Mouse (Mus musculus) heart, postnatal 25 days (tissue): ENCODE measurements at regions not wholly inside any gene's neighbourhood (a gene's known extent, or its start where the extent isn't known, plus 50 kb on each side); places are given as distances from the start of the nearest gene placed in this dataset.
"Not testable (repeated sequence)": the region's sequence is repeated elsewhere in the genome, so short reads cannot be mapped to it uniquely, and the experiment has no call there.

Source experiments
- DNase-seq: peaks from one replicate; pipeline ENCODE4 v3.0.0; 2022; ENCODE audit warnings: low spot score
- intact Hi-C: fragments of 180-260 bp; cut with DNase I; formaldehyde crosslinking; loops from one replicate; pipeline ENCODE4 v1.15.1; 2025

DNA sequence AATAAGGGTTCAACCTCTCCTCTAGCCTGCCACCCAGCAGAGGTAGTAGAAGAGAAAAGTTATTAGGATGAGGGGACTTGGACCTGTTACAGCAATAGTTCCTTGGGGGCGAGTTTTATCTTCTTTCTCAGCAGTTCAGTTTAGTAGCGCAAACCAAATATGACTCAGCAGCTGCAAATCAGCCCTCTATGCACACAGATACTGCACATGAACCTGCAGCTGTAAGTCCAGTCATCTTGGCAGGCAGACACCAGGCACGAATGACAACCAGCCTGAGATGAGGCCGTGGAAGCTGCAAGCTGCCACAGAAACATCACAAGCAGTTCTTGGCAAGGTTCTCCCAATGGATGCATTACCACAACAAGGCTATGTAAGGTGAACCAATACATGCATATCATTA is 327.0 kb upstream of the Akr1e1 start:
- intact Hi-C loops: no loop called here
- DNase-seq: no peak

DNA sequence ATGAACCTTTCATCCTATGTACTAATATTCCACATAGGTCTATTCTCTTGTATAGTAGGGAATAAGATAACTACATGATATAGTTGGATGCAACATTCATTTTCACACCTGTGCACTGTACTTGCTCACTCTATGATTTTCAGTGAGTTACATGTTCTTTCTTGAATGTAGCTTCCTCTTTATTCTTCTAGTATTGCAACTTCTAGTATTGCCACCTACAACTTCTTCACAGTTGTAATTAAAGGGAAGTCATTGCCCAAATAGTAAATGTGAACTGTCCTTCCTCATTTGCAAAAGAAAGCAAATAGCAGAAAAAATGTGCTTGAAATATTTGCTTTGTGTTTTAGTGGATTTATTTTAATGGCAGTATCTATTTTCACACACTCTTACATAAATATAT is 330.9 kb upstream of the Akr1e1 start:
- intact Hi-C loops: loop anchor here (5.0 kb wide), 3 partner anchors 273 to 1532 kb away; partner anchors contain the start of gene Klf6
- no peak for DNase-seq

DNA sequence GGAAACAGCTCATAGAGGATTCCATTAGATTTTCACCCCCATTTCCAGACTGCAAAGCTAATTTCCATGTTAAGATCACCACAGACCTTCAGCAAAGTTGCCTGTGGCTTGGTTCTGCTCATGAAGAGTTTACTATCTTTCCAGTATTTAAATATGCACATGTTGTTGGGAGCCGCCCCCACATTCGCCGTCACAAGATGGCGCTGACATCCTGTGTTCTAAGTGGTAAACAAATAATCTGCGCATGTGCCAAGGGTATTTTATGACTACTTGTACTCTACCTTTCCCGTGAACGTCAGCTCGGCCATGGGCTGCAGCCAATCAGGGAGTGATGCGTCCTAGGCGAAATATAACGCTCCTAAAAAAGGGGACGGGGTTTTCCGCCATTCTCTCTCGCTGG is 333.5 kb upstream of the Akr1e1 start:
- intact Hi-C loops: loop anchor here (5.0 kb wide), 3 partner anchors 275 to 1530 kb away; partner anchors contain the start of gene Klf6
- peak; percentile 7 for DNase-seq

DNA sequence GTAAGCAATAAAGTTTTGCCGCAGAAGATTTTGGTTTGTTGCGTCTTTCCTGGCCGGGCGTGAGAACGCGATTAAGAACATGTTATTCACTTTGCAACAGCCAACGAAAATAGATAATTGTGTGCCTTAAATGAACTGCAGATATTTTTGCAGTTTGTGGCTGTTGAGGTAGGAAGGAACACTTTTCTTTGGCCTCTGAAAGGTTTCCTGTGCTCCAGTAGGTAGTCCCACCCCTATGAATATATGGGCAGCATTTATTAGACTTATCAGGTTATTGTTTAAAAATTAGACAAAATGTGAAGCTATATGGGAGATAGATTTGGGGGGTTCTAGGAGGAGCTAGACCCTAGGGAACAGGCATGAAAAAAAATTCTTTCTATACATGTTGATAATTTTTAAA is 334.1 kb upstream of the Akr1e1 start:
- intact Hi-C loops: loop anchor here (5.0 kb wide), 3 partner anchors 276 to 1529 kb away; partner anchors contain the start of gene Klf6
- DNase-seq: no peak

DNA sequence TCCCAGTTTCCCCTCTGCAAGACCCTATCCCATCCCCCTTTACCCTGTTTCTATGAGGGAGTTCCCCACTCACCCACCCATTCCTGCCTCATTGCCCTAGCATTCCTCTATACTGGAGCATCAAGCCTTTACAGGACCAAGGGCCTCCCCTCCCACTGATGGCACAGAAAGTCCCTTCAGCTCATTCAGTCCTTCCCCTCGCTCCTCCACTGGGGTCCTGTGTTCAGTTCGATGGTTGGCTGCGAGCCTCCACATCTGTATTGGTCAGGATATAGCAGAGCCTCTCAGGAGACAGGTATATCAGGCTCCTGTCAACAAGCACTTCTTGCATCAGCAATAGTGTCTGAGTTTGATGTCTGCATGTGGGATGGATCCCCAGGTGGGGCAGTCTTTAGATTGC is 346.4 kb upstream of the Akr1e1 start:
- DNase-seq: no peak
- intact Hi-C loops: no loop called here

DNA sequence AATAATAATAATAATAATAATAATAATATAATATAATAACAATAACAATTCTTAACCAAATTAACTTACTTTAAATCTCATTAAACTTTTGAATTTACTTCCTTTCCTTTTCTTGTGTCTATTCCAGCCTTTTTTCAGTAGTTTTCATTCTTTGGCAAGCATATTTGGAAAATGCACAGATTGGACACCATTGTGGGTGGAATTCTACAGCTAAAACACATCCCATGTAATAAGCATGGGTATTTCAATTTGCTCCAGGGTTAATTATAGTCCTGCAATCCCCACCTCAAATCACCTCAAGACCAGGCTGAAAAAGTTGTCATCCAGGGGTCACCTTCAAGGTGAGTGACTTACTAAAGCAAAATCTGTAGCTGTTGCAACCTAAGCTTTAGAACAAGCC is 355.9 kb upstream of the Akr1e1 start:
- intact Hi-C loops: no loop called here
- no peak for DNase-seq

DNA sequence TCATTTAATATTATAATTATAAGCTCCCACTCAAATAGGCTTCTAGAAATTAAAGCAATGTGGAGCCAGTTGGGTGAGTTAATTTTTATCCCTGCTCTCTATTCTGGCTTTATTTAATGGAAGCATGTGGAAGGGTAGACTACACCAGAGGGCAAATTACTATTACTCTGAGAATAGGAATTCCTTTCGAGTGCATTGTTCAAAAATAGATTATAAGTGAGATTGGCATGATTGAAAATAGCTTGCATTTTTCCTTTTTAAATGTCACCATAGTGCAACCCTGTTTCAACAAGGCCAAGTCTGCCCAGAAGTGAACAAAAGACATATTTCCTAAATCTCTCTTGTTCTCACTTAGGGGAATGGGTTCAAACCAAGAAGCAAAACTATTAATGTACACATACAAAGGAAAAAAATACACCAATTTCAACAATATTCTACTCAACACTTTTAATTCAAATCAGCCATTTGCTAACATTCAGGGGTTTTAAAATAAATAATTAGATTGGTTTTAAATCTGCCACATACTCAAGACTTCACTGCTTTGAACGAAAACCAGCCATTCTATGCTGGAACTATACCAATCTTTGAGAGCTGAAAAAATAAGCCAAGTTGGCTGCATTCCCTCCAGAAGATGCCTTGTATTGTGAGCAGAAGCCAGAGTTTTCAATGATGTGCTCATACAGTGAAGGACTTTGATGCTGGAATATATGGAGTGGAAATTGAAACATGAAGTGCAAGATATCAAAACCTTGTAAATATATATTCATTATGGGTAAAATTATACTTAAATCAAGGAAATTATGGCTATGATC is 361.3 kb upstream of the Akr1e1 start:
- intact Hi-C loops: no loop called here
- DNase-seq: no peak

DNA sequence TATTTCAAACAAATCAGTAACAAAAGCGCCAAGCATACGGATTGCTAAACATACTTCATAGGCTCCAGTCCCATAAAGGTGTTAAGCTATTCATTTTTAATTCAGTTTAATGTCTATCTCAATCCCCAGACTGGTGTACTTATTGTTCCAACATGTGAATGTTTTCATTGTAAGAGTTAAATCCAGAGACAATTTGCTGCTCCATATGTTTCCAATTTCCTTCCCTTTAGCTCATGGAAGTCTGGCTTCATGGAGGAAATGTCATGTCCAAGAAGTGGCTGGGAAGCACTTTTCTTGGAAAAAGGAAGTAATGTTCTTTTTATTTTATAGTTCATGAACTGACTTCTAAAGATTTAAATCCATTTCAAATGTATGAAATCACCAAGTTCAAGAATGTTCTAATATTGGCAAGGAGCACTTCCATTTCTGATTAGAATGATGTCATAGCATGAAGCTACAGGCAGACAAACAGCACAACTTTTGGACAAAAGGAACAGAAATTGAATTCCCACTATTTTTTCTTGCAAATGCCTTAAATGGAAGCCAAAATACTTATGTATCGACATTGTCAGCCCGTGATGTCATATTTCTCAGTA is 362.6 kb upstream of the Akr1e1 start:
- intact Hi-C loops: no loop called here
- no peak for DNase-seq

DNA sequence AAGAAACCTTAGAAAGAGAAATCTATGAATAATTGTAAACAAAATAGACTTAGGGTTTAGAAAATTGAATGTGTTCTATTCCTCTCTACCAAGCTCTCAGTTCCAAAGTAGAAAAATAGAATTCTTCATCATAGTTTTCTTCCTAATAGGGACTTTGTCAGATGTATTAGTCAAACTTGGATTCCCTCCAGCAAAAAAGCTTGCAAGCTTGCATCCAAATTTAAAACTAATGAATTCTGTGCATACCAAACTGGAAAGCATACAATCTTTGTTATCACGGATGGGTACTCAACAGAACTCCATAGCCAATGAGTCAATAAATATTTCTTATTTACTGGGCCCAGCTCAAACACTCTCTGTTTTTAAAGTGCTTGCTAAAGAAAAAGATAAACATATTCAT is 383.9 kb upstream of the Akr1e1 start:
- intact Hi-C loops: no loop called here

DNA sequence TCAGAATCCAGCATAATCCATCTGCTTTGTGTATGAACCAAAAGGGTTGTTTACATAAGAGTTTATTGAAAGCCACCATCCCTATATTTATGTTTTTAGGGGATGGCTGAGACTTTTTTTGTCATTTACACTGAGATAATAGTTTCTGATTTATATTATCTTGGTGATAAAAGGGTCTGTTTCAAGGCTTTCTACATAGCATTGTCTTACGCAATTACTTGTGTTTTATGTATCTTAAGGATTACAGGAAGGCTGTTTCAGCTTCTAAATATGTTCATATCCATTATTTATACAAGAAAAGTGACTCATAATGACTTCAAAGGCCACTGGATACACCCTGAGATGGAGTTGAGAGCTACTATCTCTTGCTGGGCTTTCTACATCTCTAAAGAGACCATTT is 399.3 kb upstream of the Akr1e1 start:
- no peak for DNase-seq
- intact Hi-C loops: no loop called here

More for the DNA sequence above, 383.9 kb upstream of the Akr1e1 start:
- no peak for DNase-seq

DNA sequence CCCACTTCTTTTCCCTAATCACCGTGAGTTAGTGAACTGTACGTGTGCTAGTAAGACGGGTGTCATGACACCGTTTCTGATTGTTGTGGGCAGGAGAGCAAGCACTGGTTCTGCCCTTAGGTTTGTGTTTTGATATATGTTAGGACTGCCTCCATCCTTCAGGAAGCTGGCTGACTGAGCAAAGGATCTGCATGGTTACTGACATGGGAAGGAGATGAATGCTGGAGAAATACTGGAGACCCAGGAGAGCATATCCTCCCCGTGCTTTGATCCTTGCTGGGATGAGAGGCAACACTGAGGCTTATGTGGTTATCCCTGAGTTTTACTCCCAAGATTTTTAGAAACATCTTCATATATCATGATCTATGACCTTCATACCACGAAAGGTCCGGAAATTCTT is 413.5 kb upstream of the Akr1e1 start:
- DNase-seq: no peak
- intact Hi-C loops: no loop called here

DNA sequence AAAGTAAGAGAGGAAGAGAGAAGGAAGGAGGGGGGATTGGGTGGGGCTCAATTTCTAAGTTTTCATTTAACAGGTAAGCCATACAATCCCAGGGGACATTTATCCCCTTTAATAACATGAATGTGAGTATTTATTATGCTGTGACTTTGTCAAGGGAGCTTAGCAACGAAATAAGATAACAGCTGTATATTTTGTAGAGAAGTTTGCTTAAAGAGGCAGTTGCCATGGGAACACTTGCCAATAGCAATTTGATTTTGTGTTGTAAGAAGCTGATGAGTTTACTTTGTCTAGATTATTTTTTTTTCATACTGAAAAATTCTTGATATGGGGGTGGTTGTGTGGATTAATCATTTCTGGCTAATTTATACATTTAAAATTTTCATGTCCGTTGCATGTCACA is 450.9 kb upstream of the Akr1e1 start:
- no peak for DNase-seq
- intact Hi-C loops: no loop called here

DNA sequence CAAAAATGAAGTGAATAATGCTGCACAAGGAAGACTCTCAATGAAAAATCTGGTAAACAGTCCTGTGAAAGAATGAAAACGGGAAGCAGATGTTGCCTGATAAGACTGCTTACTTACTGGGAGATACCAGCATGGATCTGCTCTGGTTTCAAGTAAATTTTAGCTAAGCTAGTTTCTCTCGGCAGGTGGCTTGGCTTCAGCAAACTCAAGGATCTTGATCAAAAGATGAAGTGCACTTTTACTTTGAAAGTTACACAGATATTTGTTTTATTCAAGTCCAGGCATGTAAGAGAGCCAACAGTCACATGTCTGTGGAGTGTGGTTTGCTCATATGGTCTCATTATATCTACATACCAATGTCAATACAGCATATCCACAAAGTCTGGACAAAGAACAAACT is 451.5 kb upstream of the Akr1e1 start:
- DNase-seq: no peak
- intact Hi-C loops: no loop called here

DNA sequence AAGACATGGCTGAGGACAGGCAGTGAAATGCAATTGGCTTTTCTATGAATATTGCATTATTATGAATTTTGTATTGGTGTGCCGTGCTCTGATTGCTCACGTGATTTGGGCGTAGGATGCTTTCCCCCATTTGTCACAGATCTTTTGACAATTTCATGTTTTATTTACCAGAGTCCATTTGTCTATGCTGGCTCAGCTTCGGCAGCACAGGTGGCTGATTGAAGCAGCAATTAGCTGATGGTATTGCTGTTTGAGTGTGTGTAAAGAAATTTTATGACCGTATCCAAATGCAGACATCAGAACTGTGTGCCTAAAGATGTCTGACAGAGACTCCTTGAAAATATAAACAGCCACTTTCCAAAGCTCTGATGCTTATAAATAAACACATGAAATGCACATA is 498.5 kb upstream of the Akr1e1 start:
- intact Hi-C loops: no loop called here
- DNase-seq: no peak

DNA sequence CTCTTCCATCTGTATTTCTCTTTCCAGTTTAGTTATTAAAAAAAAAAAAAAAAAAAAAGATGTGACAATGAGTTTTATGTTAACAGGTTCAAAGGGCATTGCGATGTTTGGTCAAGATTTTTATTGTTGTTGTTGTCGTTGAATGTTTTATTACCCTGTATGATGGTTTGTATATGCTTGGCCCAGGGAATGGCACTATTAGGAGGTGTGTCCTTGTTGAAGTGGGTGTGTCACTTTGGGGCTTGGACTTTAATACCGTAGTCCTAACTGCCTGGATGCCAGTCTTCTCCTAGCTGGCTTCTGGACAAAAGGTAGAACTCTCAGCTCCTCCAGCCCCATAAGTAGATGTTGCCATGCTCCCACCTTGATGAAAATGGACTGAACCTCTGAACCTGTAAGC is 545.9 kb upstream of the Akr1e1 start:
- DNase-seq: no peak
- intact Hi-C loops: no loop called here

DNA sequence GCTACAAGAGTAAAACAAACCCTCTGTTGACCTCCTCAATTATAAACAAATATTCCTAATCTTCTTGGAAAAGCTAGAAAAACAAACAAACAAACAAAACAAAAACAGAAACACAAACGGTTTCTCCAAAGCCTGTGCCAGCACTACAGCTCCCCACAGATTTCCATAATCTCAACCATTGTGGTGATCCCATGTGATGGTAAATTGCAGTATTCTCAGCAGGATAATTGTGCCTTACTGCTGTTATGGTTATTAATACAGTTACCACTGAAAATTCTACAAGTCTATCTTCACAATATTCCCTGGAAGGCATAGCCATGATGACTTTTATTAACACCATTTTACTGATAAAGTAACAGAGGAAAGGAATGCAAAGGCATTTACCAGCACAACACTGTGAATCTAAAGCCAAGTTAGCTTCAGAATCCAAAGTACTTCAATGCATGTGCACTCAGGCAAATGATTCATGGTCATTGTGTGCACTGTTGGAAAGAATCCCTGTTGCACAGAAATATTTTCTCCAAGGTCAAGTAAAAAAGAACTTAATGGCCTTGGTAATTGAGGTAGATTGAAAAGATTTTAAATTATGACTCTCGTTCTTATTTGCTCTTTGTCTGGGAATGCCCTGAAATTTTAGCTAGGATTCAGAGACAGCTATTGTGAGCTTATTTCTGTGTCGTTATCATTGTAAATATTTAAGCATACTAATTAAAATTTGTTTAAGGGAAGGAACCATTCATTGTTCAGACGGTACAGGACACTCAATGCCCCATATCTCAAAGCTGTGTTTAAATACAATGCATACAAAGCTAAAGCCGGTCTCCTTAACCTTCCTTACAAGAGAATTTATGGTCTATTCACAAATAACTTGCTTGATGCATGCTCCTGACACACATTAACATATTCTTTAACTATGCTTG is 551.1 kb upstream of the Akr1e1 start:
- no peak for DNase-seq
- intact Hi-C loops: no loop called here

DNA sequence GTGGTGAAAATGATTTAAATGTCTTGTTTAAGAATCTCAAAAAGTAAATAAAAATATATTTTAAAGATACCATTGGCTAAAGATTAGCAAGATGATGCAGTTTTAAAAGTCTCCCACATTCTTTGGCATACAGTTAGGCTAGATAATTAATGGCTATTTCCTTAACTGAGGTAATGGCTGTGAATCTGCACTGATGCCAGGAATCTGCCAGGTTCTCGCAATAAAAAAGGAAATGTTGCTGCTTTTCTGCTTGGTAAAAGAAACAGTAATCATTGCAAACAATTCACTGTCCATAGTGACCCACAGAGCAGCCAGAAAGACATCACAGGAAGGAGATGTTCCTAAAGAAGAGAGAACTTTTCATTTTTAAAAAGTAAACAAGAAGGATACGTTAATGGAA is 557.7 kb upstream of the Akr1e1 start:
- intact Hi-C loops: no loop called here
- DNase-seq: no peak

DNA sequence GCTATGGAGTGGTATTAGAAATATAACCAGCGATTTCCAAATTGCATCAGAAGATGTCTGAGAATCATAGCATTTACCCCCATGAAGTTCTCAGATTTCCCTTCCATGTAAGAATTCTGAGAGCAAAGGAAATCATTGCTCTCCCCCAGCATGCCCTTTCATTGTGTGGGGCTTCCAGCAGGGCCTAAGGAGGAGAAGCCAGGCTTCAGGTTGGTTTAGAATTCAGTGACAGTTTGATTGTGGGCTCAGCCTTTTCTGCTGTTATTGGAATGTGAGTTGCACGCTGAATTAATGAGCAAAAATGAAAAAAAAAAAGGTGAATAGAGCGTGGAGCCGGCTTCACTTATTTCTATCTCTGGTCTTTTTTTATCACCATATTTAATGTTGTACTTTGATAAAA is 570.0 kb upstream of the Akr1e1 start:
- intact Hi-C loops: no loop called here
- DNase-seq: no peak

DNA sequence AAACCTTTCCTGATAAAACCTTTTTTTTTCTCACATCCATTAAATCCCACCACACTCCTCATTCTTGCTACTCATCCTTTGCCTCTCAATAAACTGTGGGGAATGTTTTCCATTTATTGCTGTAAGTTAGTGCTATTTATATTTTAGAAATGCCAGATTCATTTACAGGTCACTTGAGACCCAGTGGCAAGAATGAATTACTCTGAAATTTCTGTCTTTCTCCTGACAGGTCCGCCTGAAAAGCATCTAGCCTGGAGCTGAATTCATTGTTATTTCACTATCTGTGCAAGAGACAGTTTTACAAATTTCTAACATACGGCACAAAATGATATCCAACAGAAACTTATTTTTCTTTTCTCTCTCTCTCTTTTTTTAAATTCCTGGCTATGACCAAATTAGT is 570.6 kb upstream of the Akr1e1 start:
- no peak for DNase-seq
- intact Hi-C loops: no loop called here

DNA sequence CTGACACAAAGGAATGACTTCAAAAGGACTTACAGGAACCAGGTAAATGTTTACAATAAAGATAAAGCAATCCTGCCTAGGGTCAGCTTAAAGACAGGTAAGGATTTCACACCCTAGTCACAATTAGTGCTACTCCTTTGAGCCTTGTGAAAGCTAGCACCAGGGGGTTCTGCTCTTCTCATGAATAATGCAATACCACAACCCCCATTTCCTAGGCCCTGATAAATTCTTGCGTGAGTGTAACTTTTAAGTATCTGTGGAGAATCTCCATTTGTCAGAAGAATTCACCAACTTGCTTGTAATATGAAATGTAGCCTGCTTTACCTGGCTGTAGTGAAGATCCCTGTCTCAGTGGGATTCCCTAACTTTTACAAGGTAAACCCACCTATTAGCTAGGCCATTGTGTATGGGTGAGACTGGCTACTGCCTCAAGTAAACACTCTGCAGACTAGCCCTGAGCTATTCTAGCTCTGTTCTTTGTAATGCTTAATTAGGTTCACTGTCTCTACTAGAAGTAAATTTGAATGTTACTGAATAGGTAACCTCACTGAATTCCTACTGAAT is 576.3 kb upstream of the Akr1e1 start:
- intact Hi-C loops: not testable (repeated sequence)

More for the DNA sequence above, 576.3 kb upstream of the Akr1e1 start:
- DNase-seq: not testable (repeated sequence)
